Mouse (Mus musculus): ENCODE data around the gene Bmp6.

GRCm38 (mm10) chr13:38526116-38526515 lies 181.2 kb downstream of the Bmp6 start:
- TF ChIP-seq EP300 (IDR thresholded peaks at IDR 0.05; ENCODE audit: low read depth): no peak
- TF ChIP-seq CTCF (IDR thresholded peaks at IDR 0.05; ENCODE audit: low read depth): no peak
